Mouse (Mus musculus): Measurements from ENCODE around the gene Mkrn2. TPM values are rescaled to one million over a fixed set of nuclear protein-coding genes. Genes with fewer than 3 reads are reported as not detected.

The Mkrn2 gene
- polyA plus RNA-seq, 1 experiment: 1.3 TPM

- no peak for TF ChIP-seq GATA1 (IDR thresholded peaks at IDR 0.05; ENCODE audit: low read length)
Observed at GRCm38 (mm10) chr6:115592458-115592857, 9.2 kb upstream of the Mkrn2 start, which contains the start of gene Mkrn2os. Mkrn2os (minus strand) TSS chr6:115592576.

GRCm38 (mm10) chr6:115593252-115593651 is 8.4 kb upstream of the Mkrn2 start:
- TF ChIP-seq GATA1 (IDR thresholded peaks at IDR 0.05; ENCODE audit: low read length): no peak

GRCm38 (mm10) chr6:115594463-115594862 is 7.2 kb upstream of the Mkrn2 start:
- TF ChIP-seq GATA1 (IDR thresholded peaks at IDR 0.05; ENCODE audit: low read length): no peak

GRCm38 (mm10) chr6:115595667-115596066 is 6.0 kb upstream of the Mkrn2 start:
- TF ChIP-seq GATA1 (IDR thresholded peaks at IDR 0.05; ENCODE audit: low read length): no peak

GRCm38 (mm10) chr6:115601322-115601714 is 384 bp upstream of the Mkrn2 start:
- no peak for TF ChIP-seq GATA1 (IDR thresholded peaks at IDR 0.05; ENCODE audit: low read length)

- TF ChIP-seq GATA1 (IDR thresholded peaks at IDR 0.05; ENCODE audit: low read length): no peak
Observed at GRCm38 (mm10) chr6:115606461-115606860, 4.8 kb downstream of the Mkrn2 start.

GRCm38 (mm10) chr6:115607429-115607828 is 5.7 kb downstream of the Mkrn2 start:
- no peak for TF ChIP-seq GATA1 (IDR thresholded peaks at IDR 0.05; ENCODE audit: low read length)

GRCm38 (mm10) chr6:115609121-115609520 is 7.4 kb downstream of the Mkrn2 start:
- TF ChIP-seq GATA1 (IDR thresholded peaks at IDR 0.05; ENCODE audit: low read length): no peak

GRCm38 (mm10) chr6:115610301-115610700 is 8.6 kb downstream of the Mkrn2 start:
- TF ChIP-seq GATA1 (IDR thresholded peaks at IDR 0.05; ENCODE audit: low read length): no peak

- no peak for TF ChIP-seq GATA1 (IDR thresholded peaks at IDR 0.05; ENCODE audit: low read length)
Observed at GRCm38 (mm10) chr6:115613793-115614192, 12.1 kb downstream of the Mkrn2 start.

- no peak for TF ChIP-seq GATA1 (IDR thresholded peaks at IDR 0.05; ENCODE audit: low read length)
Observed at GRCm38 (mm10) chr6:115615983-115616382, 14.3 kb downstream of the Mkrn2 start.

GRCm38 (mm10) chr6:115619818-115620217 is 18.1 kb downstream of the Mkrn2 start:
- TF ChIP-seq GATA1 (IDR thresholded peaks at IDR 0.05; ENCODE audit: low read length): no peak

- TF ChIP-seq GATA1 (IDR thresholded peaks at IDR 0.05; ENCODE audit: low read length): no peak
Observed at GRCm38 (mm10) chr6:115620942-115621341, 19.2 kb downstream of the Mkrn2 start.

GRCm38 (mm10) chr6:115626121-115626520 is 24.4 kb downstream of the Mkrn2 start:
- no peak for TF ChIP-seq GATA1 (IDR thresholded peaks at IDR 0.05; ENCODE audit: low read length)

GRCm38 (mm10) chr6:115631056-115631795 is 29.5 kb downstream of the Mkrn2 start:
- no peak for TF ChIP-seq GATA1 (IDR thresholded peaks at IDR 0.05; ENCODE audit: low read length)

- TF ChIP-seq GATA1 (IDR thresholded peaks at IDR 0.05; ENCODE audit: low read length): no peak
Observed at GRCm38 (mm10) chr6:115634015-115634414, 32.3 kb downstream of the Mkrn2 start.

GRCm38 (mm10) chr6:115643315-115643714 is 41.6 kb downstream of the Mkrn2 start:
- TF ChIP-seq GATA1 (IDR thresholded peaks at IDR 0.05; ENCODE audit: low read length): no peak

Data from G1E-ER4 (cell line).